Mouse (Mus musculus) heart, adult 2 months (tissue): ENCODE results near the gene Hfe. TPM values are rescaled to one million over a fixed set of nuclear protein-coding genes. Genes with fewer than 3 reads are reported as not detected.

Source experiments
- DNase-seq, 2 experiments: peaks; one replicate each; pipeline ENCODE4 v3.0.0; 2021
- H3K27ac ChIP-seq: fragments of 200-600 bp; 2 replicates; pipeline ENCODE4 v1.8.1; 2022
- H3K27me3 ChIP-seq: fragments of 200-500 bp; 2 replicates; pipeline ENCODE4 v1.6.1; 2012; ENCODE audit warnings: mild to moderate bottlenecking, low read length, inconsistent platforms, mixed read lengths; ENCODE audit not compliant: control insufficient read depth, insufficient read depth
- H3K36me3 ChIP-seq: fragments of 200-500 bp; 2 replicates; pipeline ENCODE4 v1.6.1; 2012; ENCODE audit warnings: low read length, inconsistent platforms; ENCODE audit not compliant: control insufficient read depth, insufficient read depth
- H3K4me1 ChIP-seq: fragments of 200-500 bp; 2 replicates; pipeline ENCODE4 v1.6.1; 2011; ENCODE audit warnings: low read length; ENCODE audit not compliant: control insufficient read depth, insufficient read depth
- H3K4me3 ChIP-seq: fragments of 200-600 bp; 2 replicates; pipeline ENCODE4 v1.8.1; 2022
- H3K79me2 ChIP-seq: fragments of 200-500 bp; replicated peaks from 2 replicates; pipeline ENCODE4 v1.6.1; 2012; ENCODE audit warnings: mild to moderate bottlenecking, inconsistent platforms, low read length, moderate library complexity, mixed read lengths; ENCODE audit not compliant: control insufficient read depth, insufficient read depth
- H3K9ac ChIP-seq: fragments of 200-500 bp; 2 replicates; pipeline ENCODE4 v1.6.1; 2012; ENCODE audit warnings: low read depth, mild to moderate bottlenecking, control low read depth, inconsistent platforms, low read length, mixed read lengths
- CTCF ChIP-seq: fragments of 200-600 bp; IDR thresholded peaks from 2 replicates; pipeline ENCODE4 v1.8.1; 2022; ENCODE audit warnings: antibody characterized with exemption, mild to moderate bottlenecking, moderate library complexity
- EP300 ChIP-seq: fragments of 200-500 bp; IDR thresholded peaks from 2 replicates; pipeline ENCODE4 v1.6.1; 2011; ENCODE audit warnings: low read depth, low read length, control low read depth; ENCODE audit not compliant: insufficient read depth
- POLR2A ChIP-seq: fragments of 200-500 bp; IDR thresholded peaks from 2 replicates; pipeline ENCODE4 v1.6.1; 2011; ENCODE audit warnings: mild to moderate bottlenecking, low read depth, low read length, control low read depth; ENCODE audit not compliant: insufficient read depth
- WGBS: fragments of 180-500 bp; shearing (Covaris S2); methylation state at CpG from one replicate; pipeline ENCODE4 v1.1.7; 2018; 5-methylcytosine and 5-hydroxymethylcytosine counted together
- intact Hi-C: fragments of 180-260 bp; cut with DNase I; formaldehyde crosslinking; loops from one replicate; pipeline ENCODE4 v1.15.1; 2025
- long read RNA-seq: library from polyadenylated mRNA; stranded (forward); transcript quantifications from one replicate; pipeline ENCODE4 v2.0.0, GENCODE M21; 2021
- polyA plus RNA-seq: library from polyadenylated mRNA; depleted of rRNA; stranded (reverse); fragments of >200 nt; gene quantifications from 2 replicates; pipeline ENCODE4 v1.2.3, GENCODE M21; 2012; rRNA removed
- total RNA-seq, 2 experiments: library from RNA; stranded (reverse); gene quantifications; 2 replicates each; pipeline ENCODE4 v1.2.3; 2021

The Hfe gene
- total RNA-seq (10 to 100 TPM; 58.9 to 62.8 TPM), polyA plus RNA-seq (16.8 and 21.1 TPM in 2 replicates)
- long read RNA-seq, transcript Hfe-203 (5 exons, 816 nt), result minor isoform, 5 of 73 reads
- long read RNA-seq, transcript Hfe-202 (6 exons, 3,572 nt), result major isoform, 50 of 73 reads
- long read RNA-seq, partial matches to known transcripts, result 5 of 73 reads
- long read RNA-seq, other reads (novel, unspliced or antisense), result 13 of 73 reads

DNA sequence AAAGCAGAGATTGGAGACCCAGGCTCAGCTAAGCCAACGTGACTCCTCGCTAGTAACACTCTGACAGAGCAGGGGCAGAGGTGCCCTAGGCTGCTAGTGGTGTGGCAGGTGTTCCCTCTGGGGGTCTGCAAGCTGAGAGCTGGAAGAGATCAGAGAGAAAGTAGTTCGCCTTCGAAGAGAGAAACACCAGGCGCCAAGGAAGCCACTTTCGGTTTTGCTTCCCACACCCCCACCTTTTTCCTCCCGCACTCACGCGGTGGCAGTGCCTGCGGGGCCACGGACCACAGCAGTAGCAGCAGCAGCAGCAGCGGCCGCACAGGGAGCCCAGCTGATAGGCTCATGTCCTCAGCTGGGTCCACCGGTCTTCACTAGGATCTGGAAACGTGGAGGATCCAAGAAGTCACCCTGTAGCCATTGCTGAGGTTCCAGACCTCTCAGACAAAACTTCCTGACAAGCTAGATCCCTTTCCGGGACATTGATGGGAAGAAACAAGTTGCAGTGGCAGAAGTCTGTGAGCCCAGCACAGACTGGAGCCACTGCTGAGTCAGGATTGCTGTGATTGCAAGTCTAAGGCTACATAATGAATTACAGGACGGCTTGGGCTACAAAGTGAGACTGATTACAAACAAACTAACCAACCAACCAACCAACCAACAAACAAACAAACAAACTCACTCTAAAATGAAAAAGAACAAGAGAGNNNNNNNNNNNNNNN lies at the start of gene Hfe:
Gene Hfe, minus strand, starts transcription at position 481 of the 716 bp plus-strand sequence.
- H3K27ac ChIP-seq, result peak within 1 kb of the TSS; percentile 94
- H3K9ac ChIP-seq, result peak within 1 kb of the TSS; percentile 75
- TF ChIP-seq POLR2A, result peak; percentile 48; the same call in 1 of the 2 replicates
- no peak for TF ChIP-seq CTCF
- H3K27me3 ChIP-seq, result no peaks in the 10 kb centered on the region
- H3K79me2 ChIP-seq, result no peaks in the 10 kb centered on the region
- H3K4me3 ChIP-seq, result peak within 1 kb of the TSS; percentile 77
- no peaks in the 10 kb centered on the region for H3K36me3 ChIP-seq
- H3K4me1 ChIP-seq, result peaks cover 2% of the 10 kb centered on the region
- intact Hi-C loops, result no loop called here
- peak; percentile 76 to 77 for DNase-seq
- under 1% methylated on average over 17 of the region's 17 CpGs for WGBS

DNA sequence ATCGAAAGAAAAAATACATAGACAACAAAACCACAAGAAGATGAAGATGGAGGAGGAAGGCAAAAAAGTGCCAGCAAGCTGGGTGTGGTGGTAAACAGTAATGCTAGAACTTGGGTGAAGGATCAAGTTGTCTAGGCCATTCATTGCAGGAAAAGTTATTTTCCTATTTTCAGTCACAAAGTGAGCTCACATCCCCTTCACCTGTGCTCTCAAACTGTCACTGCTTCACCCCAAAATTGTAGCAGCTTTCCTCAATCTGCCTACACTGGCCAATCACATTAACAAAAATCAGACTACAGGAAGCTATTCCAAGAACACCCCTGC lies 49.2 kb upstream of the Hfe start:
- peaks cover 1% of the 10 kb centered on the region for H3K4me1 ChIP-seq
- H3K9ac ChIP-seq, result no peak overlapping the region
- no peaks in the 10 kb centered on the region for H3K27me3 ChIP-seq
- TF ChIP-seq POLR2A, result no peak
- no peak for TF ChIP-seq EP300
- no peak for TF ChIP-seq CTCF
- WGBS, result 55% methylated on average over 1 of the region's 1 CpGs
- H3K4me3 ChIP-seq, result no peak overlapping the region
- no peaks in the 10 kb centered on the region for H3K79me2 ChIP-seq
- DNase-seq, result no peak
- intact Hi-C loops, result loop anchor here (5.0 to 10.0 kb wide), 2 partner anchors 338 to 395 kb away; partner anchors contain the start of genes Abt1 and Zfp322a
- H3K36me3 ChIP-seq, result peaks cover 2% of the 10 kb centered on the region
- H3K27ac ChIP-seq, result no peak overlapping the region

- TF ChIP-seq EP300, result no peak
- no peak for TF ChIP-seq CTCF
- DNase-seq, result no peak
- Histone ChIP-seq H3K79me2 (no peaks in the 10 kb centered on the region), H3K4me1 (peaks cover 1% of the 10 kb centered on the region), H3K27ac (no peak overlapping the region), H3K4me3 (no peak overlapping the region), H3K36me3 (peaks cover 2% of the 10 kb centered on the region), H3K9ac (no peak overlapping the region), H3K27me3 (no peaks in the 10 kb centered on the region)
- WGBS, result 89% methylated on average over 3 of the region's 3 CpGs
- intact Hi-C loops, result no loop called here
These were observed 48.7 kb upstream of the Hfe start for GRCm38 (mm10) chr13:23759251-23759771.

GRCm38 (mm10) chr13:23757921-23758320 lies 47.3 kb upstream of the Hfe start:
- Histone ChIP-seq H3K27me3 (no peaks in the 10 kb centered on the region), H3K27ac (no peak overlapping the region), H3K79me2 (no peaks in the 10 kb centered on the region), H3K4me1 (peaks cover 1% of the 10 kb centered on the region), H3K36me3 (no peaks in the 10 kb centered on the region; the same call in none of the 2 replicates), H3K4me3 (no peak overlapping the region), H3K9ac (no peak overlapping the region)
- TF ChIP-seq EP300 (no peak), POLR2A (no peak), CTCF (no peak)
- DNase-seq, result no peak
- 74% methylated on average over 3 of the region's 3 CpGs for WGBS
- intact Hi-C loops, result no loop called here

- H3K36me3 ChIP-seq, result no peaks in the 10 kb centered on the region; the same call in 1 of the 2 replicates
- H3K27me3 ChIP-seq, result no peaks in the 10 kb centered on the region
- intact Hi-C loops, result no loop called here
- no peak for TF ChIP-seq CTCF
- TF ChIP-seq EP300, result no peak
- no peak for TF ChIP-seq POLR2A
- H3K79me2 ChIP-seq, result no peaks in the 10 kb centered on the region
- peak overlapping the region; percentile 35; the same call in 1 of the 2 replicates for H3K4me3 ChIP-seq
- WGBS, result 6% methylated on average over 19 of the region's 23 CpGs
- H3K27ac ChIP-seq, result no peak overlapping the region
- DNase-seq, result no peak
- H3K4me1 ChIP-seq, result peaks cover 1% of the 10 kb centered on the region
- peak overlapping the region; percentile 78 for H3K9ac ChIP-seq
These were observed 46.6 kb upstream of the Hfe start for GRCm38 (mm10) chr13:23757211-23757773.

GRCm38 (mm10) chr13:23756790-23757189 lies 46.1 kb upstream of the Hfe start, which contains the start of gene Hist1h4b:
Gene Hist1h4b (plus strand): TSS chr13:23757013.
- H3K36me3 ChIP-seq, result no peaks in the 10 kb centered on the region; the same call in 1 of the 2 replicates
- WGBS, result 2% methylated on average over 20 of the region's 22 CpGs
- DNase-seq, result peak; percentile 76 to 85
- intact Hi-C loops, result no loop called here
- H3K4me3 ChIP-seq, result peak within 1 kb of the TSS; percentile 35; the same call in 1 of the 2 replicates
- no peaks in the 10 kb centered on the region for H3K27me3 ChIP-seq
- H3K27ac ChIP-seq, result no peak within 1 kb of the TSS
- H3K79me2 ChIP-seq, result no peaks in the 10 kb centered on the region
- TF ChIP-seq CTCF, result no peak
- TF ChIP-seq POLR2A, result peak; percentile 90
- 0 out of 2 replicates have a peak, but pooled peaks have one; percentile 25 for TF ChIP-seq EP300
- H3K4me1 ChIP-seq, result peaks cover 1% of the 10 kb centered on the region
- peak within 1 kb of the TSS; percentile 78 for H3K9ac ChIP-seq
